Mouse (Mus musculus) adrenal gland, postnatal 36 days (tissue): ENCODE data around the gene Vps29. TPM values are rescaled to one million over a fixed set of nuclear protein-coding genes. Genes with fewer than 3 reads are reported as not detected.
A peak's percentile ranks its signal among the peaks of the same experiment; 100 is the strongest.

Experiments
- DNase-seq, 2 experiments: peaks; one replicate each; pipeline ENCODE4 v3.0.0; 2021; ENCODE audit warnings: mixed read lengths in 1 of 2
- total RNA-seq, 2 experiments: library from RNA; stranded (reverse); gene quantifications; 2 replicates each; pipeline ENCODE4 v1.2.3; 2021

Gene Vps29
- total RNA-seq, 2 experiments from 2014 or later: 141 to 165 TPM

DNA sequence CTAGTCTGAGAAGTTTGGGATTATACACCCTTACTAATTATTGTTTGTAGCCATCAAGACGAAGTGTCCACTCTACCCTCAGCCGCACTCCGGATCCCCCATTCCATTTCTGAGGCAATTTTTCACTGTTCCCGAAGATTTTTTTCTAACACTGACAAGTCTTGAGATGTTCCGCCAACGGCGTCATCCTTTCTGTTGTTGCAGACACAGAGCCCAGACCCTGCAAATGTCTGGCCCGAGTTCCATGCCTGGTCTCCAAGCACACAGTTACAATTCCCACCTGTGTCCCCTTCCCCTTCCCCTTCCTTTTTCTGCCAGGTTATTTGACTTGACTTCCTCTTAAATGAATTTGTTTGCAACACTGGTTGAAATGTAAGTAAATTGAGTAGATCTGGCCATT is 45.7 kb downstream of the Vps29 start:
- DNase-seq: no peak

DNA sequence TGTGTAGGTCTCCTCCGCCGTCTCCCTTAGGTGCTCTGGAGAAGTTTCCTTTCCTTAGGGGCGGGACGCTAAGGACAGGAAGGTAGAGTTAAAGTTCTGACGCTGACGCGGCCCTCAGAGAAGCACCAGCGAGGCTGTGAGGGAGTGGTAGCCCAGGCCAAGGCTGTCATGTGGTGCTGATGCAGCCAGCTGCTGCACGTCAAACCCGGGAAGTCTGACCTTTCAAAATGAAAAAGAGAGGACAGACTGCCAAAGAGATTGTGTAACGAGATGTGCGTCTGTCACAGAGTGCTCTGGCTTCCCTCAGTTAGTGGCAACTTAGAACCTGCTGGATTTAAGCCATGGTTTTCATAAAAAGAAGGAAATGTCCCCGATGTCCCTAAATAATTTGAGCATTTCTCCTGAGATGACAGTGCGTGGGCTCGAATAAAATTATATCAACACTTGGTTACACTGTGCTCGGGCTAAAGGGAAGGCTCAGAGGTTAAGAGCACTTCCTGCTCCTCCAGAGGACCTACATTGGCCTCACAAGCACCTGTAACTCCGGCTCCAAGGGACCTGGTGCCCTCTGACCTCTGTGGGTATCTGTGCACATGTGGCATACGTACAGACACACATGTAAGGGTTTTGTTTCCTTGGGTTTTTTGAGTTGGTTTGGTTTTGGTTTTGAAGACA is 46.6 kb downstream of the Vps29 start:
- DNase-seq: peak; percentile 87 to 90

DNA sequence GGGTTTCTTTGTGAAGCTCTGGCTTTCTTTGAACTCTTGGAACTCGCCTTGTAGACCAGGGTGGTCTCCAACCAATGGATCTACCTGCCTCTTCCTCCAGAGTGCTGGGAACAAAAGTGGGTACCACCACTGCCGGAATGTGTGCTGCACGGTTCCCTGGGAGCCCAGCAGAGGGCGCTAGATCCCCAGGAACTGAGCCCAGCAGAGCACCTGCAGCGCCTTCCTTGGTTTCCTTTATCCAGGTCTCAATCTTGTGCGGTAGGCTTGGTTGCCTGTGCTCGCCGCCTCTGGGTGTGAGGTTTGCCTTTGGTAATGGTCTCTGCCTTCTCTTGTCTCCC is 47.1 kb downstream of the Vps29 start:
- DNase-seq: peak; percentile 78 to 84

DNA sequence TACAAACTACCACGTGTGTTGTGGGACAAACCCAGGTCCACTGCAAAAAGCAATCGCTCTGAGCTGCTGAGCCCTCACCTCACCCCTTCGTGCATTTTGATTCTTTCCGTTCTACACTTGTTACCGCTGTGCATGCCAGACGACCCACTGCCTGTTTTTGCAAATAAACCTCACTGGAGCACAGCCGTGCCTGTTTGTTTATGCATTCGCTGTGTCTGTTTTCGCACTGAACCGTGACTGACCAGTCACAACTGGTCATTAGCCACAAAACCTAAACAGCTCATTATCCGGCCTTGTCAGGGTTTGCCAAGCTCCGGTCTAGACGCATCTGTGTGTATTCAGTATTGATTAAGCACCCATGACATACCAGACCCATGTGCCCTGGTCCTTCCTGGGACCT is 48.0 kb downstream of the Vps29 start:
- no peak for DNase-seq

DNA sequence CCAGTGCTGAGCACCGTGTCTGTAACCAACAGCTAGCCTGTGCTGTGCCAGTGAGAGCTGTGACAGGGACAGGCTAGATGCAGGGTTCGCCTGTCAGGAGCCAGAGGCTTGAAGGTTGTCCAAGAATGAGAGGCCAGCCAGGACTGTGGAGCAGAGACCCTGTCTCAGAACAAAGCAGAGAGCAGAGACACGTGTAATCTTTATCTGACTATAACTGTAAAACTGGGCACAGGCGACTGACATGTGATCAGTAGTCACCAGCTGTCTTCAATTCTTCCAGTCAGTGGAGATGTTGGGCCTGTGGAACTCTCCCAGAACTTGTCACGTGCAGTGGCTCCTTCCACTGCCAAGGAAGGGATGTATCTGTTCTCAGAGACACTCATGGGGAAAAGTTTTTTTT is 48.6 kb downstream of the Vps29 start:
- no peak for DNase-seq

DNA sequence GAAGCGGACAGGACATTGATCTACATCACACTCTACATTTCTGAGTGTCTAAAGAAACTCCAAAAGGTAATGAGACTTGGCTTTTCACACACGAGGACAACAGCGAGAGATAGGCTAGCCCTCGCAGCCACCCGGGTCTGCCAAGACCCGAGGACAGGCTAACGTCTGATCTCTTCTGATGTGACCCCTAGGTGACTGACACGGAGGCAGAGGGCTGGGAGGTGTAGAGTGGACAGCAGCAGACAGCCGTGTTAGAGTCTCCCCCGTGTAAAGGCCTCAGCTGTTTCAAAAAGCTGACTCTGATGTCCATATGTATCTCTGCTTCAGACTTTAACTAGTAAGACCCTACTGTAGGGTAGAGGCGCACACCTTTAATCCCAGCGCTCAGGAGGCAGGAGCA is 49.2 kb downstream of the Vps29 start:
- DNase-seq: no peak

DNA sequence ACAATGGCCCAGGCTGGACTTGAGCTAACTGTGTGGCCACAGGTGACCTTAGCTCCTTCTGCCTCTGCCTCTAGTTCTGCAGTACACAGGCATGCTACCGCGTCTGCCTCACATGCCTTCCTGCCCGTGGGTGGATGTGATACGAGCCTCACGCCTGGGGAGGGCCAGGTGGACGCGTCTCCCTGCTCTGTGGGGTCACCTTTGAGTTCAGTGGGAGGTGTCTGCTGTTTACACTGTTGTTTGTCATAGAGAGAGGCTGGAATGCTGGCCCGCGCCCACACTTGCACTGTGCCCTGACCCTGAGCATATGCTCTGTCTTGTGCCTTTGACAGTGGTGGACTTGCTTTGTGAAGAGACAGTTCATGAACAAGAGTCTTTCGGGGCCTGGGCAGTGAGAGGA is 51.4 kb downstream of the Vps29 start:
- no peak for DNase-seq

DNA sequence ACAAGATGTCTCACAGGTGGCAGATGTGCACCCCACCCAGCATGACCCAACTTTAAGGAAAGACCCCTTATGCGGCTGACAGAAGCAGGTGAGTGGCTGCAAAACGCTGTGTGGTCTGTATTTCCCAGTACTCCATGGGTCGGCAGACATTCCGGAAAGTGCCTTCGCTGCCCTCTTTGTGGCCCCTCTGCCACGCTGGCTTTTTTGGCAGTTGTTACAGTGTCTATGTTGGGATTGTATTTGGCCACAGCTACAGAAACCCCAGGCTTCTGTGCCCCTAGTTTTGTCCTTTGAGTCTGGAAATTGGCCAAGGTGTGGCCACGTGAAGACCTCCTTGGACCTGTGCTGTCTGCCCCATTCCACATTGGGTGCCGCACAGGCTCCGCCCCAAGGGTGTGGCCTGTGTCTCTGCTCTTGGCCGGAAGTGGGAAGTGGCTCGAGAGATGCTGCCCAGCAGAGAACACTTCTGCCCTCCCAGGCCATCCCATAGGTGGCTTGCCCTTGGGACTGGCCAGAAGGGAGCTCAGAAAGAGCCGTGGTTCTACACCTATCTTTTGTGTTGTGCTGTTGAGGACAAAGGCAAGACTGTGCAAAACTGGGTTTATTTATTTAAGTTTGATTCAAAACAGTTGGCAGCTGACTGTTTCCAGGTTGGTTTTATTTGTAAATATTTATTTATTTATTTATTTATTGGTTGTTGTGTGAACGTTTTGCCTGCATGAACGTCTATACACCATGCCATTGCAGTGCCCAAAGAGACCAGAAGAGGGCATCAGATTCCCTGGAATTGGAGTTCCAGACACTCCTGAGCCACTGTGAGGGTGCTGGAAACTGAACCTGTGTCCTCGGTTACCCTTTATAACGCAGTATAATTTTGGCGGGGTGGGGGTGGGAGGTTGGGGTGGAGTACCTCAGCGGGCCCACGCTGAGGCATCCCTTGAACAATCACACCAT is 55.8 kb downstream of the Vps29 start:
- no peak for DNase-seq

DNA sequence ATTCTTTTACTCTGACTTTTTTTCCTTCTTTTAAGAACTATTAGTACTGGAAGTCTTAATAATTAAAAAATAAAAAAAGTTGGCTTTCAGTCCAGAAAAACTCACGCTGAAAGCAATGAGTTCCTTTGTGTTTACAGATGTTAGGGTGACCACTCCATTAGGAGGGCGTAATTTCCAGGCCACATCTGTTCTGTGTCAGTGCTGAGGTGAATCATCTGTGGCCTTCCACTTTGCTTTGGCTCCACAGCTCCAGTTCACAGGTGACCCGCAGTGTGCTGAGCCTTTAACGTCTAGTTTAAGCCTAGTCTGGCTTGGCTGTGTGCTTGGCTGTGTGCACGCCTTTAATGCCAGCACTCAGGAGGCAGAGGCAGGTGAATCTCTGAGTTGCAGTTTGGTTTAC is 57.7 kb downstream of the Vps29 start:
- no peak for DNase-seq

DNA sequence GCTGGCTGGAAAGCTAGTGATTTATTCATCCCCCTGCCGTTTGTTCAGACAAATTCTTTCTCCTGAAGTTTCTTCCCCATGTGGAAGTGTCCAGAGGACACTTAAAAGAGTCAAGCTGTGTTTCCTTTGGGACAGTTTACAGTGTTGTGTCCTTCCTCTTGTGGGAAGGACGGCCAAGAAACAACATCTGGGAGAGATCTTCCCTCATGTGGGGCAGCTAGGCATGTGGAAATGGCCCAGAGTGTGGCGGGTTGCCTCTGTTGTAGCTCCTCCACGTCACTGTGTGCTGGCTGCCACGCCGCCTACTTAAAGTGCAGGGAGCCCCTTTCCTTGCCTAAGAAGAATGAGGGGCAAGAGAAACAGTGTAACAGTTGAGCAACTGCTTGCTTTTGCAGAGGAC is 58.7 kb downstream of the Vps29 start:
- DNase-seq: no peak

DNA sequence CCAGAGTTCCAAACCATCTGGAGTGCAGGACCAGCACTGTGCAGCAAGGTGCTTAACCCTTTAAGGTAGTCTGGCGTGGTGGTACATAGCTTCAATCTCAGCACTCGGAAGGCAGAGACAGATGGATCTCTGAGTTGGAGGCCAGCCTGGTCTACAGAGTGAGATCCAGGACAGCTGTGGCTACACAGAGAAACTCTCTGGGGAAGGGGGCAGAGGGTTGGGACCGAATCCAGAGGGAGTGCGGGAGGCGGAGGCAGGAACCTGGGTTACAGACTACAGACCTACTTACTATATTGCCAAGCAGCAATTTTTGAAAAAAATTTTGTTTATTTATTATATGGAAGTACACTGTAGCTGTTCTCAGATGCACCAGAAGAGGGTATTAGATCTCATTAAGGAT is 60.2 kb downstream of the Vps29 start:
- no peak for DNase-seq

Other genes starting within 250 kb of the Vps29 start
- gene Ccdc63, start 213.5 kb upstream of the Vps29 start, total RNA-seq: not detected
- 100 to 1,000 TPM; 165 to 169 TPM for gene Ppp1cc, start 196.1 kb upstream of the Vps29 start, total RNA-seq
- gene Hvcn1, start 147.6 kb upstream of the Vps29 start, total RNA-seq: 1 to 10 TPM; 1.7 to 3.3 TPM
- 10 to 100 TPM; 12.0 to 16.2 TPM for gene Tctn1, start 89.9 kb upstream of the Vps29 start, total RNA-seq
- gene Pptc7, start 70.0 kb upstream of the Vps29 start, total RNA-seq: 10 to 100 TPM; 53.2 to 55.4 TPM
- gene Rad9b, start 136 bp upstream of the Vps29 start, total RNA-seq: 1 to 10 TPM; 2.2 to 3.4 TPM
- gene Gpn3, start 17.5 kb downstream of the Vps29 start, total RNA-seq: 10 to 100 TPM; 34.8 to 36.0 TPM
- 10 to 100 TPM; 30.2 to 38.9 TPM for gene Fam216a, start 18.0 kb downstream of the Vps29 start, total RNA-seq
- 100 to 1,000 TPM; 223 to 328 TPM for gene Arpc3, start 37.5 kb downstream of the Vps29 start, total RNA-seq
- gene Anapc7, start 67.3 kb downstream of the Vps29 start, total RNA-seq: 10 to 100 TPM; 44.2 to 52.2 TPM
- gene Atp2a2, start 147.9 kb downstream of the Vps29 start, total RNA-seq: 100 to 1,000 TPM; 195 to 199 TPM